Mouse (Mus musculus): ENCODE data around the gene Agap3.
A peak's percentile ranks its signal among the peaks of the same experiment; 100 is the strongest.

Agap3 gene

GRCm38 (mm10) chr5:24428596-24428995, 23.4 kb upstream of the Agap3 start:
- DNase-seq (ENCODE audit: low spot score): no peak

- no peak for DNase-seq (ENCODE audit: low spot score)
Observed at GRCm38 (mm10) chr5:24433993-24434392, 18.0 kb upstream of the Agap3 start.

GRCm38 (mm10) chr5:24441187-24441586, 10.8 kb upstream of the Agap3 start:
- DNase-seq (ENCODE audit: low spot score): no peak

- DNase-seq (ENCODE audit: low spot score): no peak
Observed at GRCm38 (mm10) chr5:24442029-24442428, 9.9 kb upstream of the Agap3 start.

GRCm38 (mm10) chr5:24443204-24443603, 8.8 kb upstream of the Agap3 start:
- DNase-seq (ENCODE audit: low spot score): no peak

GRCm38 (mm10) chr5:24443927-24444326, 8.1 kb upstream of the Agap3 start:
- DNase-seq (ENCODE audit: low spot score): no peak

GRCm38 (mm10) chr5:24444746-24445427, 7.1 kb upstream of the Agap3 start, which contains the start of gene Fastk:
Gene Fastk, minus strand, starts transcription at chr5:24445287.
- DNase-seq (ENCODE audit: low spot score): peak; percentile 87

- no peak for DNase-seq (ENCODE audit: low spot score)
Observed at GRCm38 (mm10) chr5:24445428-24446080, 6.4 kb upstream of the Agap3 start.

GRCm38 (mm10) chr5:24446630-24447029, 5.3 kb upstream of the Agap3 start:
- no peak for DNase-seq (ENCODE audit: low spot score)

GRCm38 (mm10) chr5:24447624-24448298, 4.2 kb upstream of the Agap3 start, which contains the start of gene Tmub1:
Gene Tmub1, minus strand, starts transcription at chr5:24447854.
- DNase-seq (ENCODE audit: low spot score): peak; percentile 45

- peak; percentile 68 for DNase-seq (ENCODE audit: low spot score)
Observed at GRCm38 (mm10) chr5:24451264-24452029, 530 bp upstream of the Agap3 start.

GRCm38 (mm10) chr5:24452691-24453233, 785 bp downstream of the Agap3 start:
- peak; percentile 13 for DNase-seq (ENCODE audit: low spot score)

- DNase-seq (ENCODE audit: low spot score): no peak
Observed at GRCm38 (mm10) chr5:24453283-24453984, 1.5 kb downstream of the Agap3 start.

GRCm38 (mm10) chr5:24453985-24454303, 2.0 kb downstream of the Agap3 start:
- DNase-seq (ENCODE audit: low spot score): no peak

GRCm38 (mm10) chr5:24455076-24455475, 3.1 kb downstream of the Agap3 start:
- DNase-seq (ENCODE audit: low spot score): no peak

- no peak for DNase-seq (ENCODE audit: low spot score)
Observed at GRCm38 (mm10) chr5:24455613-24456012, 3.6 kb downstream of the Agap3 start.

GRCm38 (mm10) chr5:24466762-24467161, 14.8 kb downstream of the Agap3 start:
- DNase-seq (ENCODE audit: low spot score): no peak

GRCm38 (mm10) chr5:24470600-24470999, 18.6 kb downstream of the Agap3 start:
- DNase-seq (ENCODE audit: low spot score): no peak

GRCm38 (mm10) chr5:24472884-24473619, 21.1 kb downstream of the Agap3 start:
- DNase-seq (ENCODE audit: low spot score): no peak

- DNase-seq (ENCODE audit: low spot score): no peak
Observed at GRCm38 (mm10) chr5:24474025-24474722, 22.2 kb downstream of the Agap3 start.

Measured in ovary, postnatal 10 days (tissue).